Mouse (Mus musculus): ENCODE data around the gene Tcl1.
"Not testable (repeated sequence)": the region's sequence is repeated elsewhere in the genome, so short reads cannot be mapped to it uniquely, and the experiment has no call there.

The Tcl1 gene

DNA sequence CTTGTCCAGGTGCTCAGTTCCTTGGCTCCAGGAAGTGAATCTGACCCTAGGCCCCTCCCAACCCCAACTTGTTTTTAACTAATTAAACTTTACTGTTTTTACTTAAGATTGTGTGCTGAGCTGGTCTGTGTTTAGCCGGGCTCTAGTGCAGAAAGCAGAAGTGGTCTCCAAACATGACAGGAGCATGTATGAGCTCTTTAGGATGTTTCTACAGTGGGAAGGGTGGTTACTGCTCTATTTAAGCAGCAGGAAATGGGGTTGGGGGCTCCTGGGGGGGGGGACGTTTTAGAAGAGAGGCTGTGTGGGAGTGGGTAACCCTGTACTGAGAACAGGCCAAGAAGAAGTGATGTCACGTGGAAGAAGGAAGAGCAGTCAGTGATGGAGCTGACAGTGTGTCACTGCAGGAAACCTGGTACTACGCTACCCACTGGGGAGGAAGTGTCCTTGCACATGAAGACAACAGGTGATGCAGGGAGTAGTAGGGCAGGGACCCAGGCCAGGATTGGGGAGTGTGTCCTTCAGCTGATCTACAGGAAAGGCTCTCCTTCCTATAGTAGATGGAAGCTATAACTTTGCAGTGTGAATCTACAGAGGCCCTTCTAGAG is 41.5 kb downstream of the Tcl1 start:
- not testable (repeated sequence) for DNase-seq (ENCODE audit: low spot score in 2 of 2)

DNA sequence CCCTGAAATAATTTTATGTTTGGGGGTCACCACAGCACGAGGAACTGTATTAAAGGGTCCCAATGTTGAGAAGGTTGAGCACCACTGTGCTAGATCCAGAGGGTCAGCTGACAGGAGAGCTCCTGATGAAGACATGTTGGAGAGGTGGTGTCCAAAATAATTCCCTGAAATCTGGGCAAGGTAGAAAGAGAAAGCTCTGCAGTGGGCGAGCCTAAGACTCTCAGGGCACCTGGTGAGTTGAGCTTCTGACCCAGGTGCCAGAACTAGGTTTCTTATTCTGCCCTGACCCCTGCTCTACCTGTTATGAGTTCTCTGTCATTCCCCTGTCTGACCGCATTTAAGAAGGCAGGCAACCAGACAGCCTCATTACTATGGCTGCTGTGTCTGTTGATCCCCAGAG is 46.5 kb downstream of the Tcl1 start, which contains the start of gene Tcl1b5:
Gene Tcl1b5, plus strand, starts transcription at position 301 of the 400 bp plus-strand sequence.
- DNase-seq (ENCODE audit: low spot score in 2 of 2): not testable (repeated sequence)

DNA sequence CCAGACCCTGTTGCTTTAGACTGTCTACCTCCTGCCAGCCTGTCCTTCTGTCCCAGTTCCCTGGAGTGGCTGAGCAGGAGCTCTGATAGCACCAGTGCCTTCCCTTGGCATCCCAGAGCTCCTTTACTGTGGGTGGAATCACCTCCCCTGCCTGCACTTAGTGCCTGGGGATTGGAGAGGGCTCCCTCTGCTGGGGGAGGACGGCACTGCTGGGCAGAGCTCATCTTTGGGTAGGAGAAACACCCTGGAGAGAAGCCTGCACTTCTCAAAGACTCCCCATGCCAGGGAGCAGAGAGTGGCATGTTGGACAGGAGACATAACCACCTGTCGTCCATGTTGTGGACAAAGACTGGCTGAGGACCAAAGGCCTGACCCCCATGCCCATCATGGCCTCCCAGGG is 48.3 kb downstream of the Tcl1 start:
- peak in 1 of 2 experiments; percentile 37 for DNase-seq (ENCODE audit: low spot score in 2 of 2)

DNA sequence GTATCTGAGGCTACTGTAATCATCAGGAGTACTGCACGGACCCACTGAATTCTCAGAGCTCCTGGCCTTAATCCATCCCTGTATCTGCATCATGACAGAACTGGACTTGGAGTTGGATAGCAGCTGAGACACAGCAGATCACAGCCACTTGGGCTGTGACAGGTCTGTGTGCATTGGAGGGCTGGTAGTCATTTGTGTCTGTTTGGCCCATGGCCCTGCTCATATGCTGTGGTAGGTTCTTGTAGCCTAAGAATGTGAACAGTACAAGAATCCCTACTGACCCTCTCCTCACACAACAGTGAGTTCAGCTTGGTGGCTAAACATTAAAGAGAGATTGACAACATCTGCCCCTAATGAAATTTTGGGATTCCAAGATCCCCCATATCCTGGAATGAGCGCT is 49.2 kb downstream of the Tcl1 start:
- DNase-seq (ENCODE audit: low spot score in 2 of 2): no peak

Data from urinary bladder, adult 18-20 months (tissue).